Mouse (Mus musculus) left cerebral cortex, adult 2 months (tissue): Measurements from ENCODE around the gene Il3. TPM values are rescaled to one million over a fixed set of nuclear protein-coding genes. Genes with fewer than 3 reads are reported as not detected.
"Not testable (repeated sequence)": the region's sequence is repeated elsewhere in the genome, so short reads cannot be mapped to it uniquely, and the experiment has no call there.

Experiments used
- DNase-seq, 2 experiments: peaks; one replicate each; pipeline ENCODE4 v3.0.0; 2021 to 2022; ENCODE audit warnings: low spot score in 2 of 2, mixed read lengths in 1 of 2; ENCODE audit errors: extremely low spot score in 1 of 2
- H3K27ac ChIP-seq: fragments of 200-600 bp; 2 replicates; pipeline ENCODE4 v1.8.1; 2022
- H3K4me3 ChIP-seq: fragments of 200-600 bp; 2 replicates; pipeline ENCODE4 v1.8.1; 2022
- CTCF ChIP-seq: fragments of 200-600 bp; IDR thresholded peaks from 2 replicates; pipeline ENCODE4 v1.8.1; 2022; ENCODE audit warnings: antibody characterized with exemption, mild to moderate bottlenecking, moderate library complexity
- intact Hi-C: fragments of 180-260 bp; cut with DNase I; formaldehyde crosslinking; loops from one replicate; pipeline ENCODE4 v1.15.1; 2025
- total RNA-seq, 2 experiments: library from RNA; stranded (reverse); gene quantifications; 2 replicates each; pipeline ENCODE4 v1.2.3; 2021

Il3 gene
- total RNA-seq, 2 experiments from 2014 or later: not detected

GRCm38 (mm10) chr11:54303076-54303727, 36.1 kb upstream of the Il3 start:
- intact Hi-C loops: no loop called here
- DNase-seq: no peak
- Histone ChIP-seq H3K27ac (peak overlapping the region; percentile 97), H3K4me3 (peak overlapping the region; percentile 78)
- no peak for TF ChIP-seq CTCF

GRCm38 (mm10) chr11:54302606-54303005, 35.5 kb upstream of the Il3 start:
- intact Hi-C loops: no loop called here
- no peak for TF ChIP-seq CTCF
- Histone ChIP-seq H3K4me3 (no peak overlapping the region), H3K27ac (peak overlapping the region; percentile 97)
- no peak for DNase-seq

GRCm38 (mm10) chr11:54301994-54302393, 34.9 kb upstream of the Il3 start:
- intact Hi-C loops: no loop called here
- no peak for DNase-seq
- peak; percentile 3 for TF ChIP-seq CTCF
- no peak overlapping the region for H3K4me3 ChIP-seq
- peak overlapping the region; percentile 97 for H3K27ac ChIP-seq

GRCm38 (mm10) chr11:54298777-54299176, 31.7 kb upstream of the Il3 start:
- Histone ChIP-seq H3K4me3 (no peak overlapping the region), H3K27ac (no peak overlapping the region)
- no peak for DNase-seq
- peak; percentile 26 for TF ChIP-seq CTCF
- intact Hi-C loops: no loop called here

GRCm38 (mm10) chr11:54297471-54297870, 30.4 kb upstream of the Il3 start:
- intact Hi-C loops, H3K27ac ChIP-seq, DNase-seq, H3K4me3 ChIP-seq: not testable (repeated sequence)

- DNase-seq: no peak
- no peak for TF ChIP-seq CTCF
- intact Hi-C loops: no loop called here
- H3K4me3 ChIP-seq: no peak overlapping the region
- no peak overlapping the region for H3K27ac ChIP-seq
These were observed 29.7 kb upstream of the Il3 start for GRCm38 (mm10) chr11:54296734-54297133.

- Histone ChIP-seq H3K4me3 (no peak overlapping the region), H3K27ac (no peak overlapping the region)
- DNase-seq: no peak
- intact Hi-C loops: no loop called here
- TF ChIP-seq CTCF: no peak
These were observed 28.9 kb upstream of the Il3 start for GRCm38 (mm10) chr11:54295971-54296370.

- no peak overlapping the region for H3K27ac ChIP-seq
- H3K4me3 ChIP-seq: no peak overlapping the region
- intact Hi-C loops: no loop called here
- no peak for TF ChIP-seq CTCF
- DNase-seq: no peak
These were observed 27.1 kb upstream of the Il3 start for GRCm38 (mm10) chr11:54293980-54294807.

GRCm38 (mm10) chr11:54292163-54292562, 25.1 kb upstream of the Il3 start:
- Histone ChIP-seq H3K27ac (no peak overlapping the region), H3K4me3 (no peak overlapping the region)
- TF ChIP-seq CTCF: no peak
- DNase-seq: no peak
- intact Hi-C loops: no loop called here

- H3K4me3 ChIP-seq: no peak overlapping the region
- DNase-seq: no peak
- H3K27ac ChIP-seq: no peak overlapping the region
- intact Hi-C loops: no loop called here
- TF ChIP-seq CTCF: no peak
These were observed 20.9 kb upstream of the Il3 start for GRCm38 (mm10) chr11:54287821-54288453.

- intact Hi-C loops: no loop called here
- H3K27ac ChIP-seq: no peak overlapping the region
- no peak for TF ChIP-seq CTCF
- no peak overlapping the region for H3K4me3 ChIP-seq
- DNase-seq: no peak
These were observed 4.4 kb upstream of the Il3 start for GRCm38 (mm10) chr11:54271437-54271949.
